Mouse (Mus musculus) lung, postnatal 4 days (tissue): ENCODE measurements around the gene Slc37a4.
"Not testable (repeated sequence)": the region's sequence is repeated elsewhere in the genome, so short reads cannot be mapped to it uniquely, and the experiment has no call there.

ENCODE experiments used
- DNase-seq, 2 experiments: peaks; one replicate each; pipeline ENCODE4 v3.0.0; 2021

Gene Slc37a4

DNA sequence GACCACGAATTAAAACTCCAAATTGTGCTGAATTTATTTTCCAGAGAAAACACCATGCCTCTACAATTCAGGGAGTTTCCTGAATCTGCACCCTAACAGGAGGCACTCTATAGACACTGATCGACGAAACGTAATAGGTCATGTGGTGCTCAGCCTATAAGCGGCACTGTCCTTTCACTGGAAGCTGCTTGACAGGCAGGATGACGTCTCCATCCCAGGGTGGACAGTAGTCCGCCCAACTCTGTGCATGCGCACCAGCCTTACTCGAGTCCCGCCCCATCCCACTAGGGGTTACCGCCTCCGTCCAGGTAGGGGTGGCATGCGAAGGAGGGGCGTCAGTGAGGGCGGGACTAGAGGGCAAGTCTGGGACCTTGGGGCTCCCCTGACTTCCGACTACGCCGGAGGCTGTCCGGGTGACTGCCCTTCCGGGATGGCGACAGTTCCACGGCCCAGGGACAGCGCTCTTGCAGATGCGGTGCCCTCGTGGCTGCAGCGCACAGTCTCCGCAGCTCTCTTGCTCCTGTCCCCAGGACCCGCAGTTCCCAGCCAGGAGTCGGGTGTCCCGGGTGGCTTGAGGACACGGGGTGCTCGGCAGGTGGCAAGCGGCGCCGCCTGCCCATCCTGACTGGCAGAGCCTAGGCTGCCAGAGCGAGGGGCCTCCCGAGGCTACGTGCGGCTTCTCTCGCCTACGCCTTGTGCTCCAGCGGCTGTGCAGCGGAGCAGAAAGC lies at the start of gene Slc37a4:
Slc37a4 (plus strand) TSS at position 169 of the 728 bp plus-strand sequence.
- peak; percentile 97 to 98 for DNase-seq

DNA sequence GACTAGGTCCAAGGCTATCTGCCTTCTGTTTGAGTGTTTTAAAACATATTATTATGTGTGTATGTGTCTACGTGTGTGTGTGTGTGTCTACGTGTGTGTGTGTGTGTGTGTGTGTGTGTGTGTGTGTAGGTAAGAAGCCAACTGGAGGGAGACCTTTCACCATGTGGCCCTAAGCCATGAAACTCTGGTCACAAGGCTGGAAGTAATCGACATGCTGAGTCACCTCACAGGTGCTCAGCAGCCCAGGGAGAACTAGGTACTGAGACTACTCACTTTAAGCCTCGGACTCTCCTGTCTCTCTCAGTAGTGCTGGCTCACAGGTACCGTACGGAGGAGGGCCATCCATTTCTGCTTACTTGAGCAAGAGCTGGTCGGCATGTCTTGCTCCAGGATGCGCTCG lies 49.5 kb upstream of the Slc37a4 start:
- no peak for DNase-seq

DNA sequence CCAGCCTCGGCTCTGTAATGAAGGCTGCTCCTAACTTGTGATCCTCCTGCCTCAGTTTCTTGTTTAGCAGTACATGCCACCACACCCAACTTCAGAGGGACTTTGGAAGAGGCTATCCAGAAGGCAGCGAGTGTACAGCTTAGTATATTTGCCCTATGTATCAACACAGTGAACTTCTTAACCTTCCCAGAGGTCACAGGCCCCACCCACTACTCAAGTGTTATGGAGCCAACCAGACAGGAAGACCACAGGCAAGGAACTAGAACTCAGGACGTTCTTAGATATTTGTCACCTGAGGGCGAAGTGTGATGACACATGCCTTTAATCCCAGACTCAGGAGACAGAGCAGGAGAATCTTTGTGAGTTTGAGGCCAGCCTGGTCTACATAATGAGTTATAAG lies 49.0 kb upstream of the Slc37a4 start:
- DNase-seq: no peak

DNA sequence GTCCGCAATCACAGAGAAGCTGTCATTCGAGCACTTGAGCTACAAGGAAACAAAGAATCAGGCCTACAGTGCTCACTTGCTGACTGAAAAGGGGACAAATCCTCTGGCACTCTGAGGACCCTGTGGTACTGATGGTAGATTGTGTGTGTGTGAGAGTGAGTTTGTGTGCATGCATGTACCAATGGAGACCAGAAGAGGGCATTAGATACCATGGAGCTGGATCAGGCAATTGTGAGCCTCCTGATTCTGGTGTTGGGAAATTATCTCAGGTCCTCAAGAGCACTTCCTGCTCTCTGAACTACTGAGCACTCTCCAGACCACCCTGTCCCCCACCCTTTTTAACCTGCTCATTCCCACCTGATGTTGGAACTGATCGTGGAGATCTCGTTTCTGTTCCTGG lies 48.1 kb upstream of the Slc37a4 start:
- no peak for DNase-seq

DNA sequence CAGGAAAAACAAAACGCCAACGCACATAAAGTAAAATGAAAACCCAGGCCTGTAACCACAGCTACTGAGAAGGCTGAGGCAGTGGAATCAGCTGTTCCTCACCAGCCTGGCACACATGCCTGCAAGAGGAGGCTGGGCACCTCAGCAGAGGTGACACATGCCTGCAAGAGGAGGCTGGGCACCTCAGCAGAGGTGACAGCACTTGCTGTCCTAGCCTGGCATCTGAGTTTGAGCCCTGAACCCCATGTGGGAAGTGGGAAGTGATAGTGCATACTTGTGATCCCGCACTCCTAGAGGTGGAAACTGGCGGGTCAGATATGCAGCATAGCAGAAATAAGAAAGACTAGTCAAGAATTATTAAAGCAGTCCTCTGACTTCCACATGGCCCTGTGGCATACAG lies 45.3 kb upstream of the Slc37a4 start:
- DNase-seq: no peak

DNA sequence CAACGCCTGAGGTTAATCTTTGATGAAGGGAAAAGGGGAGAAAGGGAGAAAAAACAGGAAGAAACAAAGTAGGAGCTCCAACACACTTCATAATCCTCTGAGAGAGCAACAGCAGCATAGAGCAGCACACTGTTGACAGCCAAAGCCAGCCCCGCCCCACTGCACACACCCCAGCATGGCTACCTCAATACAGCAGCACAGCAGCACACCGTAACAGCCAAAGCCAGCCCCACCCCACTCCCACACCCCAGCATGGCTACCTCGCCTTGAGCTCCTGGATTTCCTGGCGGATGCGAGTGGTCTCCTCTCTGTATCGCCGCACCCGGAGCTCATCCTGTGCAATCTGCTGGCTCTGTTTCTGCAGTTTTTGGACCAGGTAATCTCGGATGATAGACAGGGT lies 44.3 kb upstream of the Slc37a4 start:
- no peak for DNase-seq

DNA sequence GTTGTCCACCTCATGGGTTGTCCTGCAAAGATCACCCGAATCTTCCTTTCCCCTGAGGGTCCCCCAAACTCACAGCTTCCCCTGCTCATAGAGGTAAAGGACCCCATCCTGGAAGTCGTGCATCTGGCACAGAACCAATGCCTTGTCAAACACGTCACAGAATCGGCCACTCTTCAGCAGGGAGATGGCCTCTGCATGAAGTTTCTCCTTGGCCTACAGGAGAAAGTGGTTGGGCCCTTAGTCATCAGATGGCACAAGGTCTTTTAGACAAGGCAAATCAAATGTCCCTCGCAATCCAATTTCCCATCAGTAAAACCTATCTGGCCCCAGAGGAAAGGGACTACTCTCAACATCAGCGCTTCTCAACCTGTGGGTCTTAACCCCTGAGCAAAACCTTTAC lies 43.5 kb upstream of the Slc37a4 start:
- DNase-seq: no peak

DNA sequence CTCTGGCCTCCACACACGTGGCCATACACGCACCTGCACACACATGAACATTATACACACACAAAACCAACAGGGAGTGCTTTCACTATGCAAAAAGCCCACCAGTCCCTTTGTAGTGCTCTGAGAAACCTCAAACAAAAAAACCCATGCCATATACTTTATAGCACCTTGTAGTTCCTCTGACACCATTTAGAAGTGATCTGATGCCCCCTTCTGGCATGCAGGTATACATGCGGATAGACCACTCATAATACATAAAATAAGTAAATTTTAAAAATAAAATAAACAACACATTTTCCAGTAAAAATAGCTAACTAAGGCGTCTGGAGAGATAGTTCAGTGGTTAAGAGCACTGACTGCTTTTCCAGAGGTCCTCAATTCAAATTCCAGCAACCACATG lies 39.4 kb upstream of the Slc37a4 start:
- no peak for DNase-seq

DNA sequence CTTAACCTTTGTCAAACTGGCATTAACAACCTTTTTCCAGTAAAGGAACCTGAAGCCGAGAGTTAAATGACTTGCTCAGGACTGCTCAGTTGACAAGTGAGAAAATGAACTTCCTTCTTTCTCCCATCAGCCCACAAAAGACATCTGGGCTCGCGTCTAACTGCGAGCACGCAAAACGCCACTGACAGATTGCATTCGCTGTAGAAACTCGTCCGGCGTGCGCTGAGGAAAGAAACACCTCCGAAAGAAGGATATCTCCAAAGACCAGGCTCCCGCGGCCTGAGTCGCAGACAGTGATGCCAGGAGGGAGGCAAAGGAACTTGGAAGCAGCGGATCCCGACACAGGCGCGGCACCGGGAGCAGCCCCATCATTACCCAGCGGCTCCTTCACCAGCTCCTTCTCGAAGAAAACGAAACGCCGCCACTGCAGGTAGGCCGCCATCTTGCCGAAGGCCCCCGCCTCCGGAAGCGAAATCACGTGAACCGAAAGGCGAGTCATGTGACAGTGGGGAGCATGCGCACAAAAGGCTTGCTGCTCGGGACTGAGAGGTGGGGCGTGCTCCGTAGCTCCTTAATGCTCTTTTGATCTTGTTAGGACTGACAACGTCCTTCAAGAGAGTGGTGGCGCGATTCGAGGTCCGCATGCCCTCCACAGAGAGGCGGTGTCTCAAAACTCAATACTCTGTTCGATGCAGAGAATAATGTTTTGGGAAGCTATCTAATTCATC lies 35.3 kb upstream of the Slc37a4 start, which contains the start of gene Vps11:
Vps11 (minus strand) TSS at position 481 of the 728 bp plus-strand sequence.
- peak; percentile 97 for DNase-seq

DNA sequence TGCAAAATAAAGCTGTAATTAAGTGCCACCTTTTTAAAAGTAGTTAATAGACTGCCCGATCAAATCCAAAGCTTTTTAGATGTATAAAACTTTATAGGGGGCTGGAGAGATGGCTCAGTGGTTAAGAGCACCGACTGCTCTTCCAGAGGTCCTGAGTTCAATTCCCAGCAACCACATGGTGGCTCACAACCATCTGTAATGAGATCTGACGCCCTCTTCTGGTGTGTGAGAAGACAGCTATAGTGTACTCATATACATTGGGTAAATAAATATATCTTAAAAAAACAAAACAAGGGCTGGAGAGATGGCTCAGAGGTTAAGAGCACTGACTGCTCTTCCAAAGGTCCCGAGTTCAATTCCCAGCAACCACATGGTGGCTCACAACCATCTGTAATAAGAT lies 34.7 kb upstream of the Slc37a4 start:
- not testable (repeated sequence) for DNase-seq

DNA sequence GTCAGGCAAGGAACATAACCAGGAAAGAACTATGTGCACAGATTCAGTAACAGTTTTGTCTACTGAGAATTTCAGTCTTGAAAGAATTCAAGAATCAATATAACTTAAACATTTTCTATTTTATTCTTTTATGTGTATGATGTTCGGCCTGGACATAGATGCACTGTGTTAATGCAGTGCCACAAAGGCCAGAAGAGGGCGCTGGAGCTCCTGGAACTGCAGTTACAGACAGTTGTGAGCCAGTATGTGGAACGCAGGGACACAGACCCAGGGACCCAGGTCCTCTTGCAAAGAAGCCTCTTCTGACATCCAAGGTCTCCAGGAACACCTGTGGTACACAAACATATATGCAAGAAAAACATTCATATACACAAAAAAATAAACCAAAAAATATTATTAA lies 32.2 kb upstream of the Slc37a4 start:
- DNase-seq: no peak

DNA sequence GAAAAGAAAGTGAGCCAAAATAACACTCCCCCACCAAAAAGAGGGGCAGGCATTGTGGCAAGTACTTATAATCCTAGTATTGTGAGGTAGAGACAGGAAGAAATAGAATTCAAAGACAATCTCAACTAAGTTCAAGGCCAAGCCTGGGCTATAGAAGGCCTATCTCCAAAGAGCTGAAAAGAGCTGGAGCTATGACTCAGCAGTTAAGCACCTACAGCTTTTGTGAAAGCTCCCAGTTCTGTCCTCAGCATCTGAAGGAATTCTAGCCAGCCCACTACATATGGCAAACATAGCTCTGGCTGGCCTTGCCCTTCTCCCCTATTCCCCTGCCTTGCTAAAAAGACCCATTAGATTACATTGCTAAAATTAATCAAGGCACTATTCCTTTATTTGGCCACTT lies 23.3 kb upstream of the Slc37a4 start:
- no peak for DNase-seq

DNA sequence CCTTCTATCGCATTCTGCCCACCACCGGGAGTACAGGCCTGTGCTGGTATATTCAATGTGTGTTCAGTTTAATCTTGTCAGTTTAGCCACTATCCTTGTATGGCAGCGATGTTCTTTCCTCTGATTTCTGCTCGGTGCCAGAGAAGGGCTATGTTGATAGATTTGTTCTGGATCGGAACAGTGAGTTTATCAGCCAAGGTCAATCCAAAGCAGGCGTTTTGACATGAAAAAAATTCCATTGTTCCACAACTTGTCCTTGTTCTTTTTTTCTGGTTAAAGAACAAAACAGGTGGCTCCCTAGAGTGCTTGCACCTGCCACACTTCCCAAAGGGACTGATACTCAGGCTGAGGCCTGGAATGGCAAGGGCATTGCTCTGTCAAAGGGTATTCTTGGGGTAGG lies 20.5 kb upstream of the Slc37a4 start:
- DNase-seq: no peak

DNA sequence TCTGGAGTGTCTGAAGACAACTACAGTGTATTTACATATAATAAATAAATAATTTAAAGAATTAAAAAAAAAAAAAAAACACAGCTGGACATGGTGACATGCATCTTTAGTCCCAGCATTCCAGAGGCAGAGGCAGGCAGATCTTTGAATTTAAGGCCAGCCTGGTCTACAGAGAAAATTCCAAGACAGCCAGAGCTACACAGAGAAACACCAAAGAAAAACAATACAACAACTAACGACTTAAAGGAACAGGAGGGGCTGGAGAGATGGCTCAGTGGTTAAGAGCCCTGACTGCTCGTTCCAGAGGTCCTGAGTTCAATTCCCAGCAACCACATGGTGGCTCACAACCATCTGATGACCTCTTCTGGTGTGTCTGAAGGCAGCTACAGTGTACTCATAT lies 19.3 kb upstream of the Slc37a4 start:
- not testable (repeated sequence) for DNase-seq

DNA sequence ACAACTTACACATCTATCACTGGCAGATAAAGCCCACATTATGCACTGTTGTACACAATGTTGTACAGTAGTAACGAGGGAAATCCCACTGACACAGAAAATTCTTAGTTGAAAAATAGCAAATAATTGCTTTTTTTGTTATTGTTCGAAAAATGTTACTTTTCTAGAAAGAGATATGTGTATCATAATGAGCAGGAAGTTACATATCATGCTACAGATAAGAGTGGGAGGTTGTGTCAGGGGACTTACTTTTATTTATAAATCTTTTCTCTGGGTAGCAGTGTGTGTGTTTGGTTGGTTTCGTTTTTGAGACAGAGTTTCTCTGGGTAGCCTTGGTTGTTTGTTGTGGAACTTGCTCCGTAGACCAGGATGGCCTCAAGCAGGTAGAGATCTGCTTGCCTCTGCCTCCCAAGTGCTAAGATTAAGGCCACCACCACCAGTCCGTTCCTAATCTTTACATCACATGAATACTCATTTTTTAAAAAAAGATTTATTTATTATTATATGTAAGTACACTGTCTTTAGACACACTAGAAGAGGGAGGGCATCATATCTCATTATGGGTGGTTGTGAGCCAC lies 18.4 kb upstream of the Slc37a4 start:
- no peak for DNase-seq

DNA sequence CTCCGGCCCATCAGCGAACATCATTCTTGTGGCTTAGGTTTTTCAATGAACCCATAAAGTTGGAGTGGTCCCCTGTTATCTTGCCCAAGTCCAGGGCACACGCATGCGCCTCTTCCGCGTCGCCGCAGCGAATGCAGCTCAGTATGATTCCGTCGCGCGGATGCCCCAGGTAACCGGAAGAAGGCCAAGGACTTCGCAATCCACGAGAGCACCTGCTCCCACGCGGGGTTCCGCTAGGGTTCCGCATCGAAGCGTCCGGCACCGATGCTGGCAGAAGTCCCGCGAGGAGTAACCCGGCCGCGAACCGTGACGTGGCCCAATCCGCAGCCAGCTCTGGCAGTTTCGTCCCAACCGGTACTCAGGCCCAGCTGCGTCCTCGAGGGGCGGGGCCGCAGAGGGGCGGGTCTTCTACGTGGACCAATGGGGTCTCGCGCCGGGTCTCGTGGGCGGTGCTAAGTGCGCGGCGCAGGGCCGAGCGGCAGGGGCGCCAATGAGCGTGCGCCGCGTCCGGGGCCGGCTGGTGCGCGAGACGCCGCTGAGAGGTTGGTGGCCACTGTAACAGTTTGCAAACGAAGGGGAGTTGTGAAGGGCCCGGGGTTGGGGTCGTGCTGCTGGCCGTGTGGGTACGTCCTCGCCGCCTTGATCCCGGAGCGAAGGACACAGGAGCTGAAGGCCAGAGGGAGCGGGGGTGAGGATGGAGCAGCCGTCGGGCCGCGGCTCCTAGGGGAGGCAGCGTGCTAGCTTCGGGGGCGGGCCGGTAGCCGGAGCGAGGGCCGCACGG lies 17.4 kb upstream of the Slc37a4 start, which contains the start of gene Hyou1:
Hyou1 (plus strand) TSS at position 437 of the 781 bp plus-strand sequence.
- DNase-seq: peak; percentile 99 to 100

DNA sequence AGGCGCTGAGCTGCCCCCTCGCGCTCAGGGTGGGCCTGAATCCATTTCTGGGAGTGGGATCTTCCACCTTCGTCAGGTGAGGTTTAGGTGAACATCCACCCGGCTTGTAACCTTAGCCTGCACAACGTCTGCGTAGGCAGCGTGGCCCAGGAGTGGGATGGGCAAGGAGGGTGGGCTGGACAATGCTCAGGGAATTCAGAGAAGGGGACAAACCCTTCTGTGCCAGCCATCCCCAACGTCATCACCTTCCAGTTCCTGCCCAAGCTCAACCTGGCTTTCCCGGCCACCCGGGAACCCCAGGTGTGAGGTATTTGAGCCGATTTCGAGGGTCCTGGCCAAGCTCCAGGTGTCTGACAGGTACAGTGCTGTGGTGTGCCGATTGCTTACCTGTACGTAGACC lies 16.8 kb upstream of the Slc37a4 start:
- no peak for DNase-seq

DNA sequence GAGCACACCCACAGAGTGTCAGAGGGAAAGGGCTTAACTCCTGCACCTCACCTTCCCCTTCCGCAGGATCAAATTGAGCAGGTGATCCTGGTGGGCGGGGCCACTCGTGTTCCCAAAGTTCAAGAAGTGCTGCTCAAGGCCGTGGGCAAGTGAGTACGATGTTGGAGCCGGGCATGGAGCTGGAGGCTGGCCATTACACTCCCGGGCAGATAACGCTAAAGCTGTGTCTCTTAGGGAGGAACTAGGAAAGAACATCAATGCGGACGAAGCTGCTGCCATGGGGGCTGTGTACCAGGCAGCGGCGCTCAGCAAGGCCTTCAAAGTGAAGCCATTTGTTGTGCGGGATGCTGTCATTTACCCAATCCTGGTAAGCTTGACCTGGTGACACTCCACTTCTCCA lies 12.1 kb upstream of the Slc37a4 start:
- no peak for DNase-seq

DNA sequence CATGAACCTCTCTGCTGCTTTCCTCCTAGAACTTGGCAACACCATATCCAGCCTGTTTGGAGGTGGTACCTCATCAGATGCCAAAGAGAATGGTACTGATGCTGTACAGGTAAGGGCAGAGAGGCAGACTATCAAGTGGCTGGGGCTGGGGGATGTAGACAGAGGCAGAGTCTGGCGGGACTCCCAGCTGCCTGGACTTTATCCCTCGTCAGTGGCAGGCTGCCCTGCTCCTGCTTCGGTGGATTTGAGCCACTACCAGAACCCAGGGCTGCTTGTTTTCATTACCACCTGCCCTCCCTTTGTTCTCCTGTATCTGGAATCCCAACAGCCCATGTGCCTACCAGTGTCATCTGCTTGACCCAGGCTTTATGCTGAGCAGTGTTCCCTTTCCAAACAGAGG lies 9.4 kb upstream of the Slc37a4 start:
- no peak for DNase-seq

DNA sequence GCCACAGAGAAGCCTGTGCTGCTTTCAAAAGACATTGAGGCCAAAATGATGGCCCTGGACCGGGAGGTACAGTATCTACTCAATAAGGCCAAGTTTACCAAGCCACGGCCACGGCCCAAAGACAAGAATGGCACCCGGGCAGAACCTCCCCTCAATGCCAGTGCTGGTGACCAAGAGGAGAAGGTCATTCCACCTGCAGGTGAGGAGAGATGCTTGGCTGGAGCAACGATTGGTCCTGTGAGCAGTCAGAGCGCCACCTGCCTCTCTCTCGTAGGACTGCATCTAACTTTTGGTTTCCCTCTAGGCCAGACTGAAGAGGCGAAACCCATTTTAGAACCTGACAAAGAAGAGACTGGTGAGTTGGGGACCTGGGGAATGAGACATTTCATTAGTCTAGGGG lies 7.4 kb upstream of the Slc37a4 start:
- DNase-seq: peak; percentile 32 to 64

DNA sequence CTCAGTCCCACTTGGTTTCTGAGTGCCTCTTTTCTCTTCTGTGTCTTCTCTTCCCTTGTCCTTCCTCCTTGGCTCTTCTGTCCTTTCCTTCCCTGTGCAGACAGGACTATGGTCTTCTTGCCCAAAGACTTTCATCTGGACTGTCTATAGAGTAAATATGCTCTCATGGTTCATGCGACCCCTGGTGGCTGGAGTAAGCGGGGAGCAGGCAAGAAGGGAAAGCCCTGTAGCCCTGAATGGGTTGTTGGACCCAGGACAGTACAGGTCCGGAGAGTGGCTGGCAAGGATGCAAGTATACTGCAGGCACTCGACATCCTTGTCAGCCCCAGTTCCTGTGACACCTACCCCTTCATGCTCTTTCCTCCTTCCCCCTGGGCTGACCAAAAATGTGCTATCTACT lies 5.2 kb upstream of the Slc37a4 start:
- peak; percentile 60 to 81 for DNase-seq

DNA sequence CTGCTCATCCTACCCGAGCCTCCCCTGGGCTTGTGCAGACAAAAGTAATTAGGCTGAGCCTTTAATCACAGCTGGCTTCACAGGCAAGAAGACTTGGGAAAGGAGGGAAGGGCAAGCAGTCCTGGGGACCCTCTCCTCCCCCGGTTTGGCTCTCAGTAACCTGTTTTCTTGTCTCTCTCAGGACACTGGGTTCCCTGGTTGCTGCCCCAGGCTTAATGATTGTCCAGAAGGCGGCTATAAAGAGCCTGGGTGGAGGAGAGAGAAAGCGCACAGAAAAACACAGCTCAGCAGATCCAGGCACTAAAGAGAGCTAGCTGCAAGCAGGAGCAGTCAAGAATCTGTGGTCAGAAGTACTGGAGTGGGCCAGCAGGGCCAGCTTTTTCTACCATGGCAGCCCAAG lies 1.4 kb downstream of the Slc37a4 start:
- DNase-seq: no peak

DNA sequence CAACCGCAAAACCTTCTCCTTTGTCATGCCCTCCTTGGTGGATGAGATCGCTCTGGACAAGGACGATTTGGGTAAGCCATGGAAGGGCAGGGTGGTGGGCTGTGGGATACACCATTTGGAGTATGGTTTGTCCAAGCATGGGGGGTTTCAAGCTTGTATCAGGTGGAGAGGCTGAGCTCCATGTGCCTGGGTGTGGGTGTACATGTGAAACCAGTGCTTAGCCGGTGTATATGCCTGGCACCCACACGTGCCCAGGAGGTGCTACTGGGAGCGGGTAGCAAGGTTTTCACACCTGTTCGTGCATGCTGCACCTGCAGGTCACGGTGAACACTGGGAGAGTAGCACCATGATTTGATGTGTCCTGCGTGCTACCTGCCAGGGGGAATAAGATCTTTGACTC lies 1.9 kb downstream of the Slc37a4 start:
- no peak for DNase-seq
